In genomic region chr13:102352073-102352854, GRCm38 (mm10) we compare ENCODE assay signal across 10 mouse cellular contexts.
DNase-seq lines count a peak whose midpoint lies in the region; ATAC-seq lines count a peak whose summit lies in the region.
"Had no signal": no experiment of that assay in that cellular context is flagged by ENCODE, and none has a peak within 500 bp of the region (broad histone marks: within the 10 kb centered on the region; RNA-seq: fewer than 3 reads in every experiment).

No protein-coding gene starts in this region.

- DNase-seq in kidney, postnatal 4 days, result peak; percentile 33 to 37
- DNase-seq in kidney, adult 11 months, result no peak
- DNase-seq in gastrocnemius, postnatal 14 days, result peak; percentile 55
- DNase-seq in skeletal muscle tissue, adult 2 months (ENCODE audit: low read depth, low spot score), result peak; percentile 76
- DNase-seq in cerebellum, postnatal 14 days, result no peak
- no peak for DNase-seq in urinary bladder, adult 2 months (ENCODE audit: low spot score)
- DNase-seq: embryo, embryonic 11 days; thymus, postnatal 36 days had no signal

- 0 out of 2 replicates have a peak, but pooled peaks have one; percentile 50 for ATAC-seq in common myeloid progenitor, adult 5-6 weeks (replicated peaks; ENCODE audit: low read depth, poor library complexity, severe bottlenecking)
- ATAC-seq: liver, embryonic 12.5 days had no signal

- intact Hi-C loops in gastrocnemius, postnatal 14 days (cut with DNase I; ENCODE audit: low total_unique reads), result no loop called here

Comparison
In these comparisons a context has a peak if more than half of its experiments do, and no peak if none do; other contexts are left out.
1. DNase-seq: peak in kidney, postnatal 4 days (2 of 2), gastrocnemius, postnatal 14 days (single experiment) and skeletal muscle tissue, adult 2 months (single experiment); none in kidney, adult 11 months (single experiment), cerebellum, postnatal 14 days (0 of 2) and urinary bladder, adult 2 months (single experiment).